Mouse (Mus musculus) bone marrow macrophage, adult 2 months (primary cell): ENCODE data around the gene Rrp7a.

ENCODE experiments used
- CTCF ChIP-seq: IDR thresholded peaks from 2 replicates; pipeline ENCODE4 v1.5.1; 2012; ENCODE audit warnings: low read depth, mild to moderate bottlenecking, low read length, moderate library complexity
- POLR2A ChIP-seq: IDR thresholded peaks from 2 replicates; pipeline ENCODE4 v1.6.1; 2012; ENCODE audit warnings: mild to moderate bottlenecking, low read depth, low read length, borderline replicate concordance

DNA sequence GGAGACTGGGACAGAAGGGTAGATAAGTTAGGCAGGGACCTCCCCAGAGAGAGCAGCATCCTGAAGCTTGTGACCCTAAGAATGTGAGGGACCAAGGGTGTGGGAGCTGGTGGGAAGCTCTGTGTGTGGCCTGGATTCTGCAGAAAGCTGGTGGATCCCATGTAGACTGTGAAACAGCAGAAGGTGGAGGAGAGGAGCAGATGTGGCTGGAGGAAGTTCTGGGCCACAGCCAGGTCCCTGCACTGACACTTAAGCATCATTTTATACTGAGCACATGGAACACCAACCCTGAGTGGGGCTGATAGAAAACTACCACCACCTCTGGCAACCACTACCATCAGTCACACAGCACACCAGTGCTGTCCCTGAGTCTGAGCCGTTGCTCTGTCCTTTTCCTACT lies 19.5 kb downstream of the Rrp7a start:
- TF ChIP-seq CTCF (no peak), POLR2A (no peak)
